Mouse (Mus musculus) limb, embryonic 15.5 days (tissue): ENCODE results near the gene Sema3e. TPM values are rescaled to one million over a fixed set of nuclear protein-coding genes. Genes with fewer than 3 reads are reported as not detected.

Experiments used
- ATAC-seq: fragments of 200-750 bp; cut with Nextera tagmentation; 2 replicates; pipeline ENCODE4 v1.8.0; 2017; ENCODE audit warnings: low read depth, moderate TSS enrichment; ENCODE audit not compliant: insufficient number of reproducible peaks, low FRiP score, low TSS enrichment
- H3K27ac ChIP-seq: fragments of 300-500 bp; sonication (generic); 2 replicates; pipeline ENCODE4 v1.5.1; 2015; ENCODE audit warnings: moderate library complexity, mild to moderate bottlenecking, inconsistent platforms
- H3K27me3 ChIP-seq: fragments of 300-500 bp; sonication (generic); 2 replicates; pipeline ENCODE4 v1.6.1; 2015; ENCODE audit warnings: inconsistent platforms
- H3K36me3 ChIP-seq: fragments of 300-500 bp; sonication (generic); 2 replicates; pipeline ENCODE4 v1.6.1; 2015; ENCODE audit warnings: inconsistent platforms
- H3K4me1 ChIP-seq: fragments of 300-500 bp; sonication (generic); 2 replicates; pipeline ENCODE4 v1.6.1; 2015; ENCODE audit warnings: inconsistent platforms
- H3K4me2 ChIP-seq: fragments of 300-500 bp; sonication (generic); 2 replicates; pipeline ENCODE4 v1.6.1; 2015; ENCODE audit warnings: mild to moderate bottlenecking, inconsistent platforms
- H3K4me3 ChIP-seq: fragments of 300-500 bp; sonication (generic); 2 replicates; pipeline ENCODE4 v1.5.1; 2015; ENCODE audit warnings: mild to moderate bottlenecking, inconsistent platforms
- H3K9ac ChIP-seq: fragments of 300-500 bp; sonication (generic); 2 replicates; pipeline ENCODE4 v1.6.1; 2015; ENCODE audit warnings: inconsistent platforms
- H3K9me3 ChIP-seq: fragments of 300-500 bp; sonication (generic); 2 replicates; pipeline ENCODE4 v1.6.1; 2016; ENCODE audit warnings: inconsistent platforms
- WGBS: fragments of 180-500 bp; shearing (Covaris S2); methylation state at CpG from one replicate; pipeline ENCODE4 v1.1.7; 2015; 5-methylcytosine and 5-hydroxymethylcytosine counted together
- polyA plus RNA-seq: library from polyadenylated mRNA; unstranded; fragments of >200 nt; fragmentation: Nextera tagmentation; extraction: Ambion mirVana; gene quantifications from 2 replicates; pipeline ENCODE4 v1.2.1, GENCODE M21; 2015

Sema3e gene
- 6.6 and 6.7 TPM in 2 replicates for polyA plus RNA-seq

- Histone ChIP-seq H3K27ac (peak within 1 kb of the TSS; percentile 22; the same call in 1 of the 2 replicates), H3K36me3 (no peaks in the 10 kb centered on the region), H3K9me3 (no peaks in the 10 kb centered on the region), H3K4me2 (peak within 1 kb of the TSS; percentile 89), H3K4me1 (peaks cover 10% of the 10 kb centered on the region), H3K4me3 (peak within 1 kb of the TSS; percentile 53), H3K27me3 (peaks cover 3% of the 10 kb centered on the region; the same call in 1 of the 2 replicates), H3K9ac (peak within 1 kb of the TSS; percentile 31; the same call in 1 of the 2 replicates)
- WGBS: 3% methylated on average over 47 of the region's 47 CpGs
- 0 out of 2 replicates have a peak, but pooled peaks have one; percentile 40 for ATAC-seq
Measured at GRCm38 (mm10) chr5:14025205-14026124, at the start of gene Sema3e. Gene Sema3e, plus strand, starts transcription at chr5:14025276.

GRCm38 (mm10) chr5:13977576-13977975, 47.5 kb upstream of the Sema3e start:
- ATAC-seq: no peak
- Histone ChIP-seq H3K9me3 (no peaks in the 10 kb centered on the region), H3K27me3 (no peaks in the 10 kb centered on the region)

DNA sequence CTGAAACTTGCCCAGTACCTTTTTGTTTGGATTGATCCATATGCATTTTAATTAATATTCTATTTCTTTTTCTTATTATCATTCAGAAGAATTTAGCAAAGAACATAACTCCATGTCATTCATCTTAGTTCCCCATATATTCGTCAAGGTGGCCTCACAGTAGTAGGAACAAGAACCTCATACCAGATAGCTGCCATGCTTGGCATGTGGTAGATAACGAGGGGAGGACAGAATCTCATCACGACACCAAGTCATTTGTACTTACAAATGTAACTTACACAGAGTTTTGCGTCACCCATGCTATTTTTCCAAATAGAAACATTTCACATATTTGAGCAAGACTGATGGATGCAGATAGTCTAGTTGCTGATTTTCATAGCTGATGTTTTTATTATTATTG, 45.9 kb upstream of the Sema3e start:
- Histone ChIP-seq H3K4me3 (no peak overlapping the region), H3K9me3 (no peaks in the 10 kb centered on the region), H3K27ac (no peak overlapping the region), H3K36me3 (no peaks in the 10 kb centered on the region), H3K9ac (no peak overlapping the region), H3K4me1 (no peaks in the 10 kb centered on the region), H3K4me2 (no peak overlapping the region), H3K27me3 (no peaks in the 10 kb centered on the region)
- WGBS: 79% methylated on average over 4 of the region's 4 CpGs
- ATAC-seq: no peak

More at GRCm38 (mm10) chr5:13977576-13977975, 47.5 kb upstream of the Sema3e start:
- Histone ChIP-seq H3K27ac (no peak overlapping the region), H3K4me1 (no peaks in the 10 kb centered on the region), H3K4me2 (no peak overlapping the region), H3K9ac (no peak overlapping the region), H3K36me3 (no peaks in the 10 kb centered on the region), H3K4me3 (no peak overlapping the region)
- 23% methylated on average over 3 of the region's 3 CpGs for WGBS

DNA sequence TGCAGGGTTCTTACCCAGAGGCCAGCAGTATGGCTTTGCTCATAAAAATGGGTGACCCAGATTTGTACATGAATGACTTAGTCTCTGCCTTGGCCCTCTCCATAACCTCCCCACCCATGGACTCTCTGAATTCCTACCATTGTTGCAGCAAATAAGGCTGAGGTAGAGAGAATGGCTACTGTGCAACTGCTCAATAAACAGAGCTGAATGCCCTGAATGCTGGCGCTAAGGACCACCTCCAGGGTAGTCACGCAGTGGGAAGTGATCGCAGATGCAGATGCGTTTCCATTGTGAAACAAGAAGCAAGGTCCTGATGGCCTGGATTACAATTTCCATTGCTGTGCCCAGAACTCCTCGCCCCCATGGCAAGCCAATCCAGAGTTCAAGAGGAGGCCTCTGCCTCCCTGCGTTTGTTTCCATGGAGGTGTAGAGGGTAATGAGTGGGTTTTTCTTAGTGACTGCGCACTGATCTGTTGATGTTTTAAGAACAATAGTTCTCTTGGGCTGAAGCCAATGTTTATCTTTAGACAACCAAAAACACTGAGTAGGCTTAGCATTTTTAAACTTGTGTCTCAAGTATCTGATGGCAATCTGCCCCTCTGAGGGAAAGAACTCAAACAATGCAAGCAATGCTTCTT, 42.5 kb upstream of the Sema3e start:
- no peak overlapping the region for H3K9ac ChIP-seq
- H3K27ac ChIP-seq: no peak overlapping the region
- H3K4me3 ChIP-seq: no peak overlapping the region
- 64% methylated on average over 7 of the region's 7 CpGs for WGBS
- no peaks in the 10 kb centered on the region for H3K4me1 ChIP-seq
- H3K4me2 ChIP-seq: no peak overlapping the region
- no peaks in the 10 kb centered on the region for H3K9me3 ChIP-seq
- H3K36me3 ChIP-seq: no peaks in the 10 kb centered on the region
- no peak for ATAC-seq
- H3K27me3 ChIP-seq: no peaks in the 10 kb centered on the region

DNA sequence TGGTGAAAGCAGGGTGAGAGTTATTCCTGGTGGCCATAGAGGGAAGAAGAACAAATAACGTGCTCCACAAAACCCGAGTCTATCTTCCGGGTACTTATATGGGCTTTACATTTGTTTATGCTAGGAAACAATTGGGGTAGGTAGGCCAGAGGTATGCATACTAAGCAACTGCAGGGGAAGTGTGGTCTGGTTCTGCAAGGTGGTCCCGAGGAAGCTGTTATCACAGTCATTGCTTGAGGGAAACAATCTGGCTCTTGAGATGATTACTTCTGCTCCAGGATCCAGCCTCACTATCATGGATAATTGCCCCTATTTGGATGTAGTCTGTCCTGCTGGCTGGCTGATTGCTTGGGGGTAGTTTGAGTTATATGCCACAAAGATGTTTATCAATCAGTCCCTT, 41.5 kb upstream of the Sema3e start:
- H3K27ac ChIP-seq: no peak overlapping the region
- H3K4me2 ChIP-seq: no peak overlapping the region
- no peaks in the 10 kb centered on the region for H3K27me3 ChIP-seq
- H3K36me3 ChIP-seq: no peaks in the 10 kb centered on the region
- no peak overlapping the region for H3K9ac ChIP-seq
- no peak overlapping the region for H3K4me3 ChIP-seq
- WGBS: 48% methylated on average over 4 of the region's 4 CpGs
- ATAC-seq: no peak
- no peaks in the 10 kb centered on the region for H3K4me1 ChIP-seq
- no peaks in the 10 kb centered on the region for H3K9me3 ChIP-seq

GRCm38 (mm10) chr5:13985669-13986068, 39.4 kb upstream of the Sema3e start:
- ATAC-seq: no peak
- Histone ChIP-seq H3K9me3 (no peaks in the 10 kb centered on the region), H3K27ac (no peak overlapping the region), H3K36me3 (no peaks in the 10 kb centered on the region), H3K4me3 (no peak overlapping the region), H3K4me2 (no peak overlapping the region), H3K27me3 (no peaks in the 10 kb centered on the region), H3K4me1 (no peaks in the 10 kb centered on the region), H3K9ac (no peak overlapping the region)
- 92% methylated on average over 3 of the region's 3 CpGs for WGBS

- no peak overlapping the region for H3K27ac ChIP-seq
- WGBS: 63% methylated on average over 1 of the region's 1 CpGs
Measured at GRCm38 (mm10) chr5:13987123-13987522, 38.0 kb upstream of the Sema3e start.

GRCm38 (mm10) chr5:13988023-13988422, 37.1 kb upstream of the Sema3e start:
- Histone ChIP-seq H3K4me1 (no peaks in the 10 kb centered on the region), H3K27ac (no peak overlapping the region), H3K36me3 (no peaks in the 10 kb centered on the region), H3K9me3 (no peaks in the 10 kb centered on the region), H3K27me3 (no peaks in the 10 kb centered on the region), H3K4me2 (no peak overlapping the region), H3K9ac (no peak overlapping the region), H3K4me3 (no peak overlapping the region)
- no peak for ATAC-seq
- 45% methylated on average over 2 of the region's 2 CpGs for WGBS

More at GRCm38 (mm10) chr5:13987123-13987522, 38.0 kb upstream of the Sema3e start:
- no peaks in the 10 kb centered on the region for H3K36me3 ChIP-seq
- H3K4me2 ChIP-seq: no peak overlapping the region
- no peak for ATAC-seq
- no peaks in the 10 kb centered on the region for H3K27me3 ChIP-seq
- H3K4me1 ChIP-seq: no peaks in the 10 kb centered on the region
- no peak overlapping the region for H3K4me3 ChIP-seq
- no peaks in the 10 kb centered on the region for H3K9me3 ChIP-seq
- no peak overlapping the region for H3K9ac ChIP-seq

GRCm38 (mm10) chr5:13992734-13993396, 32.2 kb upstream of the Sema3e start:
- 20% methylated on average over 11 of the region's 11 CpGs for WGBS
- Histone ChIP-seq H3K27ac (no peak overlapping the region), H3K36me3 (no peaks in the 10 kb centered on the region), H3K4me1 (0 out of 2 replicates have a peak, but pooled peaks cover 2% of the 10 kb centered on the region), H3K9me3 (no peaks in the 10 kb centered on the region), H3K4me2 (no peak overlapping the region), H3K4me3 (no peak overlapping the region), H3K27me3 (no peaks in the 10 kb centered on the region), H3K9ac (no peak overlapping the region)
- no peak for ATAC-seq

DNA sequence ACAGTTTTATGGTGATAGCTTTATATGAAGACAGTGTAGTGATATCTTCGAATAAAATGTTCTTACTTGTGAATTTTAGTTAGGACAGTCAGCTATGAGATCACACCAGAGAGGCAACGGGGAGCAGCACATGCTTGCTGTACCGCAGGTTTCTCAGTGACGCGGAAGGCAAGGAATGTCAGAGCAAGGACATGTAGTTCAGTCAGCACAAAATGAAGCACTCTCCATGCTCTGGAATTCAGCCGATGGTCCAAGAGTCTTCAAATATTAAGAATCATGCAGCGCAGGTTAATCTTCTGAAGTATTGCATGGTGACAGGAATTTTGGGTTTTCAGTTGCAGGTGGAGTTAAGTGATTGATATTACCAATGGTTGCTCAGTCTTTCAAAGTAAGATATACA, 3.3 kb downstream of the Sema3e start:
- no peak overlapping the region for H3K27ac ChIP-seq
- H3K27me3 ChIP-seq: peaks cover 3% of the 10 kb centered on the region; the same call in 1 of the 2 replicates
- no peaks in the 10 kb centered on the region for H3K36me3 ChIP-seq
- no peak overlapping the region for H3K9ac ChIP-seq
- H3K4me3 ChIP-seq: no peak overlapping the region
- WGBS: 88% methylated on average over 7 of the region's 7 CpGs
- peaks cover 10% of the 10 kb centered on the region for H3K4me1 ChIP-seq
- no peak overlapping the region for H3K4me2 ChIP-seq
- H3K9me3 ChIP-seq: no peaks in the 10 kb centered on the region
- ATAC-seq: no peak

GRCm38 (mm10) chr5:14030796-14031195, 5.7 kb downstream of the Sema3e start:
- ATAC-seq: no peak
- Histone ChIP-seq H3K4me1 (peaks cover under 1% of the 10 kb centered on the region; the same call in 1 of the 2 replicates), H3K9ac (no peak overlapping the region), H3K36me3 (no peaks in the 10 kb centered on the region), H3K4me3 (no peak overlapping the region), H3K27me3 (peaks cover 1% of the 10 kb centered on the region; the same call in 1 of the 2 replicates), H3K9me3 (no peaks in the 10 kb centered on the region), H3K27ac (no peak overlapping the region), H3K4me2 (no peak overlapping the region)
- WGBS: 69% methylated on average over 1 of the region's 1 CpGs
